In genomic region chr3:104437576-104437975, GRCm38 (mm10) we compare ENCODE assay signal across 32 mouse cellular contexts.
DNase-seq lines count a peak whose midpoint lies in the region; ATAC-seq and TF ChIP-seq lines count a peak whose summit lies in the region.
"Had no signal": no experiment of that assay in that cellular context is flagged by ENCODE, and none has a peak within 500 bp of the region (broad histone marks: within the 10 kb centered on the region; RNA-seq: fewer than 3 reads in every experiment).

No protein-coding gene starts in this region.

- no peaks in the 10 kb centered on the region for H3K9me3 ChIP-seq in heart, embryonic 11.5 days (replicated peaks; ENCODE audit: control insufficient read depth, low read length)
- no peaks in the 10 kb centered on the region for H3K9me3 ChIP-seq in lung, embryonic 14.5 days (ENCODE audit: low read depth, low read length)
- H3K9me3 ChIP-seq: embryonic facial prominence, embryonic 12.5 days; forebrain, embryonic 15.5 days; G1E; heart, embryonic 10.5 days; hindbrain, embryonic 13.5 days; limb, embryonic 12.5 days; liver, embryonic 15.5 days; midbrain, embryonic 15.5 days; neural tube, embryonic 15.5 days had no signal

- H3K4me2 ChIP-seq in heart, embryonic 11.5 days: no peak overlapping the region
- H3K4me2 ChIP-seq in lung, embryonic 14.5 days: no peak overlapping the region
- H3K4me2 ChIP-seq: embryonic facial prominence, embryonic 12.5 days; forebrain, embryonic 15.5 days; hindbrain, embryonic 13.5 days; limb, embryonic 12.5 days; liver, embryonic 15.5 days; midbrain, embryonic 15.5 days; neural tube, embryonic 15.5 days had no signal

- DNase-seq in heart, adult 11 months: peak; percentile 82
- DNase-seq in lung, embryonic 14.5 days: peak; percentile 38
- no peak for DNase-seq in lung, postnatal 4 days
- DNase-seq in R1 (ENCODE audit: low read depth, low spot score): peak; percentile 65
- DNase-seq in lung, postnatal 14 days: peak; percentile 38
- no peak for DNase-seq in T-cell, adult 2 months (ENCODE audit: low spot score)
- DNase-seq: adrenal gland, adult 8-10 months; cerebellum, adult 11-12 months; cerebellum, adult 9-11 months; embryo, embryonic 11 days; heart, postnatal 4 days; kidney, adult 9 months; right cerebral cortex, postnatal 4 days; thymus, adult 2 months; thymus, postnatal 4 days had no signal

- no peaks in the 10 kb centered on the region for H3K36me3 ChIP-seq in heart, embryonic 11.5 days (ENCODE audit: control insufficient read depth, insufficient read depth, low read length)
- H3K36me3 ChIP-seq in lung, embryonic 14.5 days (ENCODE audit: insufficient read depth): no peaks in the 10 kb centered on the region
- H3K36me3 ChIP-seq: embryonic facial prominence, embryonic 12.5 days; forebrain, embryonic 15.5 days; G1E; heart, embryonic 10.5 days; hindbrain, embryonic 13.5 days; limb, embryonic 12.5 days; liver, embryonic 15.5 days; midbrain, embryonic 15.5 days; neural tube, embryonic 15.5 days had no signal

- H3K27ac ChIP-seq in heart, embryonic 11.5 days (ENCODE audit: low read depth, low read length): no peak overlapping the region
- no peak overlapping the region for H3K27ac ChIP-seq in lung, embryonic 14.5 days (ENCODE audit: low read depth)
- H3K27ac ChIP-seq: embryonic facial prominence, embryonic 12.5 days; forebrain, embryonic 15.5 days; heart, embryonic 10.5 days; hindbrain, embryonic 13.5 days; layer of hippocampus, adult 2 months; left cerebral cortex, adult 2 months; limb, embryonic 12.5 days; liver, embryonic 15.5 days; macrophage; midbrain, embryonic 15.5 days; neural tube, embryonic 15.5 days; stomach, postnatal 0 days had no signal

- no peak overlapping the region for H3K4me3 ChIP-seq in heart, embryonic 11.5 days (ENCODE audit: low read depth, low read length)
- H3K4me3 ChIP-seq in lung, embryonic 14.5 days (ENCODE audit: low read depth, low read length): no peak overlapping the region
- H3K4me3 ChIP-seq: embryonic facial prominence, embryonic 12.5 days; forebrain, embryonic 15.5 days; heart, embryonic 10.5 days; hindbrain, embryonic 13.5 days; layer of hippocampus, adult 2 months; left cerebral cortex, adult 2 months; limb, embryonic 12.5 days; liver, embryonic 15.5 days; midbrain, embryonic 15.5 days; neural tube, embryonic 15.5 days had no signal

- no peaks in the 10 kb centered on the region for H3K27me3 ChIP-seq in heart, embryonic 11.5 days (ENCODE audit: control insufficient read depth, insufficient read depth, low read length)
- H3K27me3 ChIP-seq in lung, embryonic 14.5 days (ENCODE audit: insufficient read depth, low read length): no peaks in the 10 kb centered on the region
- H3K27me3 ChIP-seq: embryonic facial prominence, embryonic 12.5 days; forebrain, embryonic 15.5 days; hindbrain, embryonic 13.5 days; limb, embryonic 12.5 days; liver, embryonic 15.5 days; midbrain, embryonic 15.5 days; neural tube, embryonic 15.5 days; Patski had no signal

- H3K4me1 ChIP-seq in heart, embryonic 11.5 days (ENCODE audit: control insufficient read depth, insufficient read depth, low read length): peaks cover 17% of the 10 kb centered on the region; the same call in 1 of the 2 replicates
- H3K4me1 ChIP-seq in lung, embryonic 14.5 days (ENCODE audit: insufficient read depth): no peaks in the 10 kb centered on the region; the same call in 1 of the 2 replicates

- ATAC-seq in heart, embryonic 11.5 days (replicated peaks; ENCODE audit: insufficient number of reproducible peaks, low FRiP score, low TSS enrichment): no peak
- no peak for ATAC-seq in lung, embryonic 14.5 days (ENCODE audit: insufficient read depth)
- ATAC-seq: activated CD4-positive, CD25-positive, alpha-beta regulatory T cell, adult 4 months; forebrain, embryonic 15.5 days; intestine, embryonic 16.5 days; midbrain, embryonic 15.5 days; Patski had no signal

- H3K9ac ChIP-seq in heart, embryonic 11.5 days (ENCODE audit: low read depth, low read length): no peak overlapping the region
- H3K9ac ChIP-seq in lung, embryonic 14.5 days: no peak overlapping the region
- H3K9ac ChIP-seq: embryonic facial prominence, embryonic 12.5 days; forebrain, embryonic 15.5 days; hindbrain, embryonic 13.5 days; limb, embryonic 12.5 days; liver, embryonic 15.5 days; midbrain, embryonic 15.5 days; neural tube, embryonic 15.5 days had no signal

- 62% methylated on average over 7 of the region's 7 CpGs for WGBS in heart, embryonic 11.5 days (ENCODE audit: insufficient replicate concordance)
- WGBS in lung, embryonic 14.5 days: 65% methylated on average over 7 of the region's 7 CpGs

- TF ChIP-seq CTCF in lung, embryonic 14.5 days (IDR thresholded peaks at IDR 0.05; ENCODE audit: low read depth): no peak

Comparison
In these comparisons a context has a peak if more than half of its experiments do, and no peak if none do; other contexts are left out.
1. DNase-seq: peak in heart, adult 11 months (single experiment), lung, embryonic 14.5 days (single experiment), R1 (single experiment) and lung, postnatal 14 days (single experiment); none in lung, postnatal 4 days (0 of 2) and T-cell, adult 2 months (single experiment).